Mouse (Mus musculus): ENCODE measurements around the gene Raver1.

DNA sequence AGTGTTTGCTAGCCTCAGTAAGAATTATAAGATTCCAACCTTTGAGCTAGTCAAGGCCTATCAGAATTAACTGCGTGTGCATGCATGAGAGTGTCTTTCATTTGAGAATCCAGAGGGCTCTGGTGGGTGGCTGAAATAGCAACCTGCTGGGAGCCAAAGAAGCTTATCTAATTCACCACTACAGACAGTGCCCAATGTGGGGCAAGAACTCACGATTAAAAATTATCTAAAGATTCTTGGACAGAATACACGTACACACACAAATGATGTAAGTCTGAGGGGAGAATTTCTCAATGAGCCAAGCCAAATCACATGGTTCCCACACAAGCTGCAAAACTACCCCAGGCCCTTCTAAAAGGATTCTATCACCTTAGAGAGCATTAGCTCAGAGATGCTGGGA lies 8.5 kb downstream of the Raver1 start:
- TF ChIP-seq CTCF (IDR thresholded peaks at IDR 0.05; ENCODE audit: control insufficient read depth, insufficient read depth, low read length) (no peak), POLR2A (IDR thresholded peaks at IDR 0.05; ENCODE audit: borderline replicate concordance, control insufficient read depth, low read depth, low read length) (no peak)
